Mouse (Mus musculus) MEL (cell line): Measurements from ENCODE around the gene Nos1. TPM values are rescaled to one million over a fixed set of nuclear protein-coding genes. Genes with fewer than 3 reads are reported as not detected.

Source experiments
- DNase-seq: peaks from one replicate; pipeline ENCODE4 v3.0.0; 2011; ENCODE audit warnings: low read depth, low spot score
- H3K27ac ChIP-seq: 2 replicates; pipeline ENCODE4 v1.5.1; 2012; ENCODE audit warnings: low read depth, mild to moderate bottlenecking, control low read depth, low read length, moderate library complexity; ENCODE audit not compliant: control insufficient read depth
- H3K27me3 ChIP-seq, 2 experiments: fragments of 150-350 bp in 1 of 2; sonication (generic) in 1 of 2; 2 replicates each; pipeline ENCODE4 v1.6.1; 2012; ENCODE audit warnings: low read length in 2 of 2, mild to moderate bottlenecking in 2 of 2, improper control_type of control experiment in 1 of 2, moderate library complexity in 1 of 2; ENCODE audit not compliant: insufficient read depth in 2 of 2, control insufficient read depth in 1 of 2
- H3K36me3 ChIP-seq, 2 experiments: 2 replicates each; pipeline ENCODE4 v1.6.1; 2012 to 2014; ENCODE audit warnings: low read length in 2 of 2, improper control_type of control experiment in 1 of 2, inconsistent platforms in 1 of 2, mild to moderate bottlenecking in 1 of 2; ENCODE audit not compliant: insufficient read depth in 2 of 2, control insufficient read depth in 1 of 2
- H3K4me1 ChIP-seq, 2 experiments: fragments of 150-350 bp in 1 of 2; sonication (generic) in 1 of 2; 2 replicates each; pipeline ENCODE4 v1.6.1; 2012; ENCODE audit warnings: low read length in 2 of 2, improper control_type of control experiment in 1 of 2, mild to moderate bottlenecking in 1 of 2; ENCODE audit not compliant: insufficient read depth in 2 of 2, control insufficient read depth in 1 of 2
- H3K4me3 ChIP-seq, 2 experiments: fragments of 150-350 bp in 1 of 2; sonication (generic) in 1 of 2; 2 replicates each; pipeline ENCODE4 v1.5.1; 2012; ENCODE audit warnings: low read depth in 2 of 2, low read length in 2 of 2, mild to moderate bottlenecking in 2 of 2, moderate library complexity in 2 of 2, control low read depth in 1 of 2, improper control_type of control experiment in 1 of 2; ENCODE audit not compliant: control insufficient read depth in 1 of 2, insufficient read depth in 1 of 2
- H3K79me2 ChIP-seq: 2 replicates; pipeline ENCODE4 v1.6.1; 2012; ENCODE audit warnings: mild to moderate bottlenecking, low read length, moderate library complexity; ENCODE audit not compliant: control insufficient read depth, poor library complexity, insufficient read depth
- H3K9ac ChIP-seq: 2 replicates; pipeline ENCODE4 v1.6.1; 2012; ENCODE audit warnings: low read depth, mild to moderate bottlenecking, control low read depth, low read length, moderate library complexity; ENCODE audit not compliant: control insufficient read depth, poor library complexity, severe bottlenecking
- H3K9me3 ChIP-seq: fragments of 150-350 bp; sonication (generic); replicated peaks from 2 replicates; pipeline ENCODE4 v1.6.1; 2012; ENCODE audit warnings: mild to moderate bottlenecking, low read length, improper control_type of control experiment, moderate library complexity; ENCODE audit not compliant: insufficient read depth
- CTCF ChIP-seq, 3 experiments: IDR thresholded peaks in 2 of 3; conservative IDR thresholded peaks in 1 of 3; 2 replicates each; pipeline ENCODE4 v1.5.1; 2011 to 2012; ENCODE audit warnings: low read length in 3 of 3, low read depth in 2 of 3, mild to moderate bottlenecking in 2 of 3, improper control_type of control experiment in 1 of 3, inconsistent platforms in 1 of 3, mixed read lengths in 1 of 3, moderate library complexity in 1 of 3; ENCODE audit not compliant: control insufficient read depth in 1 of 3, insufficient read depth in 1 of 3, poor library complexity in 1 of 3, severe bottlenecking in 1 of 3
- EP300 ChIP-seq, 2 experiments: IDR thresholded peaks; 2 replicates each; pipeline ENCODE4 v1.6.1; 2011; ENCODE audit warnings: improper control_type of control experiment in 2 of 2, low read length in 2 of 2, low read depth in 1 of 2, mild to moderate bottlenecking in 1 of 2
- ETS1 ChIP-seq: IDR thresholded peaks from 2 replicates; pipeline ENCODE4 v1.6.1; 2012; ENCODE audit warnings: low read depth, mild to moderate bottlenecking, inconsistent platforms, low read length, improper control_type of control experiment, moderate library complexity
- HCFC1 ChIP-seq: IDR thresholded peaks from 2 replicates; pipeline ENCODE4 v1.6.1; 2012; ENCODE audit warnings: low read depth, mild to moderate bottlenecking, inconsistent platforms, low read length, improper control_type of control experiment, moderate library complexity
- MAFK ChIP-seq: IDR thresholded peaks from 2 replicates; pipeline ENCODE4 v1.6.1; 2011; ENCODE audit warnings: low read depth, mild to moderate bottlenecking, low read length, improper control_type of control experiment, borderline replicate concordance
- MAZ ChIP-seq: IDR thresholded peaks from 2 replicates; pipeline ENCODE4 v1.6.1; 2012; ENCODE audit warnings: low read depth, mild to moderate bottlenecking, inconsistent platforms, low read length, improper control_type of control experiment
- MXI1 ChIP-seq: IDR thresholded peaks from 2 replicates; pipeline ENCODE4 v1.6.1; 2011; ENCODE audit warnings: mild to moderate bottlenecking, low read depth, low read length, improper control_type of control experiment
- NELFE ChIP-seq: IDR thresholded peaks from 2 replicates; pipeline ENCODE4 v1.6.1; 2011; ENCODE audit warnings: low read depth, low read length, improper control_type of control experiment
- NRF1 ChIP-seq: IDR thresholded peaks from 2 replicates; pipeline ENCODE4 v1.6.1; 2014; ENCODE audit warnings: low read depth, mild to moderate bottlenecking, inconsistent platforms, low read length, improper control_type of control experiment, moderate library complexity; ENCODE audit not compliant: poor library complexity, insufficient read depth, severe bottlenecking
- POLR2A ChIP-seq, 2 experiments: IDR thresholded peaks; 2 replicates each; pipeline ENCODE4 v1.6.1; 2011 to 2012; ENCODE audit warnings: low read length in 2 of 2, mild to moderate bottlenecking in 2 of 2, control low read depth in 1 of 2, improper control_type of control experiment in 1 of 2, low read depth in 1 of 2, moderate library complexity in 1 of 2; ENCODE audit not compliant: control insufficient read depth in 1 of 2, insufficient read depth in 1 of 2, poor library complexity in 1 of 2
- POLR2AphosphoS2 ChIP-seq: IDR thresholded peaks from 2 replicates; pipeline ENCODE4 v1.6.1; 2011; ENCODE audit warnings: low read length, improper control_type of control experiment
- RAD21 ChIP-seq: IDR thresholded peaks from 2 replicates; pipeline ENCODE4 v1.6.1; 2011; ENCODE audit warnings: mild to moderate bottlenecking, low read depth, low read length, improper control_type of control experiment
- RCOR1 ChIP-seq: IDR thresholded peaks from 2 replicates; pipeline ENCODE4 v1.6.1; 2012; ENCODE audit warnings: low read depth, mild to moderate bottlenecking, inconsistent platforms, low read length, improper control_type of control experiment
- SIN3A ChIP-seq: IDR thresholded peaks from 2 replicates; pipeline ENCODE4 v1.6.1; 2012; ENCODE audit warnings: low read length, improper control_type of control experiment, inconsistent platforms
- SMC3 ChIP-seq: IDR thresholded peaks from 2 replicates; pipeline ENCODE4 v1.6.1; 2011; ENCODE audit warnings: low read depth, low read length, improper control_type of control experiment
- TAL1 ChIP-seq: IDR thresholded peaks from 2 replicates; pipeline ENCODE4 v1.6.1; 2012; ENCODE audit warnings: mild to moderate bottlenecking, inconsistent platforms, low read length, moderate library complexity, mixed read lengths
- TBP ChIP-seq: IDR thresholded peaks from 2 replicates; pipeline ENCODE4 v1.8.0; 2011; ENCODE audit warnings: low read depth, low read length, improper control_type of control experiment
- TCF12 ChIP-seq: IDR thresholded peaks from 2 replicates; pipeline ENCODE4 v1.6.1; 2014; ENCODE audit warnings: low read depth, mild to moderate bottlenecking, inconsistent platforms, low read length, improper control_type of control experiment, moderate library complexity
- UBTF ChIP-seq: IDR thresholded peaks from 2 replicates; pipeline ENCODE4 v1.6.1; 2012; ENCODE audit warnings: low read depth, mild to moderate bottlenecking, inconsistent platforms, low read length, improper control_type of control experiment, moderate library complexity, borderline replicate concordance; ENCODE audit not compliant: insufficient read depth
- USF1 ChIP-seq: IDR thresholded peaks from 2 replicates; pipeline ENCODE4 v1.6.1; 2014; ENCODE audit warnings: low read depth, mild to moderate bottlenecking, inconsistent platforms, low read length, improper control_type of control experiment, moderate library complexity
- USF2 ChIP-seq, 2 experiments: IDR thresholded peaks; 2 replicates each; pipeline ENCODE4 v1.6.1; 2011 to 2012; ENCODE audit warnings: improper control_type of control experiment in 2 of 2, low read length in 2 of 2, borderline replicate concordance in 1 of 2, inconsistent platforms in 1 of 2, low read depth in 1 of 2, mild to moderate bottlenecking in 1 of 2; ENCODE audit not compliant: insufficient read depth in 1 of 2
- ZC3H11A ChIP-seq: IDR thresholded peaks from 2 replicates; pipeline ENCODE4 v1.6.1; 2012; ENCODE audit warnings: low read depth, mild to moderate bottlenecking, inconsistent platforms, low read length, improper control_type of control experiment
- ZMIZ1 ChIP-seq: IDR thresholded peaks from 2 replicates; pipeline ENCODE4 v1.6.1; 2012; ENCODE audit warnings: low read depth, mild to moderate bottlenecking, inconsistent platforms, low read length, improper control_type of control experiment, moderate library complexity
- polyA plus RNA-seq, 2 experiments: library from polyadenylated mRNA; stranded (reverse) in 1 of 2; unstranded in 1 of 2; fragments of >175 nt in 1 of 2; fragments of >200 nt in 1 of 2; gene quantifications; 2 replicates each; pipeline versions ENCODE4 v1.2.1 to v1.2.4; 2012; ENCODE audit warnings: low replicate concordance in 2 of 2, low read depth in 1 of 2; ENCODE audit not compliant: insufficient read length in 2 of 2, insufficient read depth in 1 of 2, missing spikeins in 1 of 2
- total RNA-seq: library from RNA; depleted of rRNA; stranded (reverse); fragments of 300-350 nt; gene quantifications from 2 replicates; pipeline ENCODE4 v1.2.3, GENCODE M21; 2012

Gene Nos1
- total and polyA plus RNA-seq, 3 experiments, result 0.35 to 1.5 TPM; not detected in 1

DNA sequence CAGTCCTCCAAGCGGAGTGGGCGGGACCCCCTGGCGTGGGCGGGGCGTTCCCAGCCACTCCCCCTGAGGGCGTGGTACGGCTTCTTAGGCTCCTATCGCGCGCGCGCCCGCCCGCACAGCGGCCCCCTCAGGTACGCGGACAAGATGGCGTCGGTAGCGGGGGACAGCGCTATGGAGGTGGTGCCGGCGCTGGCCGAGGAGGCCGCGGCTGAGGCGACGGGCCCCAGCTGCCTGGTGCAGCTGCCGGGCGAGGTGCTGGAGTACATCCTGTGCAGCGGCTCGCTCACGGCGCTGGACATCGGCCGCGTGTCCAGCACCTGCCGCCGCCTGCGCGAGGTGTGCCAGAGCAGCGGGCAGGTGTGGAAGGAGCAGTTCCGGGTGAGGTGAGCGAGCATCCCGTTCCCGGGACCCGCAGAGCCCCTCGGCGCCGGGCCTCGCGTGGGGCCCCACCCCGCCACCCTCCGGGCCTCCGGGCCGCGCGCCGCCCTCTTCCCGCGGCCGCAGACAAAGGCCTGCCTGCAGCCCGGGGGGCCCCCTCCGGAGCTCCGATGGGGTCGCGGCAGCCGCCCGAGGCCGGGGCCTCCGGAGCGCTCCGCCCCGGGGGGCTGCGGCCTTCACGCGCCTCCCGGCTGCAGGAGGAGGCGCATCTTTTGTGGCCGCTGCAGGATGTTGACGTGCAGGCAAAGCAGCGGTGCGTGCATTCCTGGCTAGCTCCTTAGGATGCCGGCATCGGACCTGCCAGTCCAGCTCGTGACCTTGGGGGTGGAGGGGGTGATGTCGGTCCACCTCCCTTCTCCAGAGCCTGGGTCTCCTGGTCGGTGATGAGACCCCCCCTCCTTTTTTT, 196.0 kb downstream of the Nos1 start, which contains the start of gene Fbxo21:
Fbxo21 (plus strand) TSS at position 74 of the 844 bp plus-strand sequence.
- H3K9me3 ChIP-seq, result no peaks in the 10 kb centered on the region
- peak within 1 kb of the TSS; percentile 95 for H3K9ac ChIP-seq
- peaks cover 9% of the 10 kb centered on the region for H3K79me2 ChIP-seq
- peaks cover 0 to 3% of the 10 kb centered on the region in 2 experiments; a peak in 2 of 4 replicates for H3K4me1 ChIP-seq
- H3K27me3 ChIP-seq, result no peaks in the 10 kb centered on the region
- H3K4me3 ChIP-seq, result peak within 1 kb of the TSS; percentile 95 to 99
- peak; percentile 35; the same call in 1 of the 2 replicates for TF ChIP-seq MXI1
- TF ChIP-seq TBP, result no peak
- peak; percentile 69 for TF ChIP-seq NELFE
- peak; percentile 49 for TF ChIP-seq HCFC1
- TF ChIP-seq USF1, result no peak
- peak; percentile 41 for TF ChIP-seq TCF12
- TF ChIP-seq SIN3A, result no peak; the same call in 1 of the 2 replicates
- TF ChIP-seq MAZ, result no peak
- TF ChIP-seq POLR2A (IDR thresholded peaks at IDR 0.05; ENCODE audit: control insufficient read depth in 1 of 2, insufficient read depth in 1 of 2, low read depth in 1 of 2, low read length in 2 of 2, poor library complexity in 1 of 2), result peak; percentile 68 to 69; a peak in 2 of 4 replicates
- 0 out of 6 replicates have a peak, but pooled peaks of 1 of the 3 experiments have one; percentile 1 for TF ChIP-seq CTCF (IDR thresholded peaks at IDR 0.05 in 2 of 3, conservative IDR thresholded peaks at IDR 0.05 in 1 of 3; ENCODE audit: control insufficient read depth in 1 of 3, insufficient read depth in 1 of 3, low read depth in 2 of 3, low read length in 3 of 3, poor library complexity in 1 of 3, severe bottlenecking in 1 of 3)
- TF ChIP-seq NRF1, result peak; percentile 45; the same call in 1 of the 2 replicates
- TF ChIP-seq, all 39 proteins: peak for 7
- DNase-seq, result peak; percentile 96
- Histone ChIP-seq H3K27ac (peak within 1 kb of the TSS; percentile 56), H3K36me3 (no peaks in the 10 kb centered on the region)

DNA sequence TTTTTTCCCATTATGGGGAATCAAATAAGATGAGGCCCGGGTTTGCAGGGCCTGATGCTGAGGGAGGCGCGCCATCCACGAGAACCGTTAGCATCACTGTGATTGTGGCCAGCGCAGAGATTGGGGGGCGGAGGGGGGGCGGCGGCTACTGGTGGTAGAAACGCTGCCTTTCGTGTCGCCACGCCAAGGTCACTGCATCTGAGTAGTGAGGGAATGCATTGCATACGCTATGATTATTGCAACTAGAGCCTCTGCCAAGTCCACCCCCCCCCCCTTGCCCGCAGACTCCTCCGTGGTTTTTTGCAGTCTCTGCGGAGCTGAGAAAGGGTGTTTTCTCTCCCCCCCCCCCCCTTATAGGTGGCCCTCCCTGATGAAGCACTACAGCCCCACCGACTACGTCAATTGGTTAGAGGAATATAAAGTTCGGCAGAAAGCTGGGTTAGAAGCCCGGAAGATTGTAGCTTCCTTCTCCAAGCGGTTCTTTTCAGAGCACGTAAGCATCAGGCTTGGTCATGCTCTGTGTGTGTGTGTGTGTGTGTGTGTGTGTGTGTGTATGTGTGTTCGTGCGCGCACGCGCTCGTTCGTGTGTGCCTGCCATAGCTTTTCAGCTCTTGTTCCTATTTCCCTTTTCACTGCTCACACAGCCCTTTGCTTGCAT, 196.8 kb downstream of the Nos1 start:
- no peaks in the 10 kb centered on the region for H3K9me3 ChIP-seq
- H3K27me3 ChIP-seq, result no peaks in the 10 kb centered on the region
- peaks cover 9% of the 10 kb centered on the region for H3K79me2 ChIP-seq
- TF ChIP-seq POLR2A (IDR thresholded peaks at IDR 0.05; ENCODE audit: control insufficient read depth in 1 of 2, insufficient read depth in 1 of 2, low read depth in 1 of 2, low read length in 2 of 2, poor library complexity in 1 of 2) (no peak), TBP (no peak), NELFE (no peak), TCF12 (no peak), POLR2AphosphoS2 (no peak), ZC3H11A (no peak), MXI1 (no peak), USF2 (IDR thresholded peaks at IDR 0.05; ENCODE audit: borderline replicate concordance in 1 of 2, insufficient read depth in 1 of 2, low read depth in 1 of 2, low read length in 2 of 2) (no peak), RCOR1 (no peak), ETS1 (no peak), SMC3 (no peak), USF1 (no peak), EP300 (IDR thresholded peaks at IDR 0.05; ENCODE audit: low read depth in 1 of 2, low read length in 2 of 2) (no peak), MAZ (no peak), UBTF (no peak), RAD21 (no peak), MAFK (no peak), ZMIZ1 (no peak), TAL1 (no peak)
- peak overlapping the region; percentile 95 to 99 for H3K4me3 ChIP-seq
- DNase-seq, result peak; percentile 10
- H3K36me3 ChIP-seq, result no peaks in the 10 kb centered on the region
- peak overlapping the region; percentile 95 for H3K9ac ChIP-seq
- H3K4me1 ChIP-seq, result peaks cover 0 to 3% of the 10 kb centered on the region in 2 experiments; a peak in 2 of 4 replicates
- H3K27ac ChIP-seq, result no peak overlapping the region
